Mouse (Mus musculus): ENCODE data around the gene Srpk2.

DNA sequence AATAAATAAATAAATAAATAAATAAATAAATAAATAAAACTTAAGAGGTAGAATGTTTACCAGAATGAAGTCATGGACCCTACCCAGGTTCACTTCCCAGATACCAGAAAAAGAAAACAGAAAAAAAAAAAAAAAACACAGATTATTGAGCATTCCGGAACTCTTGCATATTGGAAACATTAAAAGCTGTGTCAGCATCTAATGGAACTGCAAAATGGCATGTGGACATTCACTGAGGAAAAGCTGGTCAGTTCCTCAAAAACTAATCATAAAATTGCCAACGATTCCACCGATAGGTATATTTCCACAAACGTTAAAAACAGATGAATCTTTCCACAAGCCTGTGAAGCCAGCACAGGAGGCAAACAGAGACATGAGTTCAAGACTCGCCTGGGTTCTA, 6.5 kb downstream of the Srpk2 start:
- no peak for TF ChIP-seq POLR2A (IDR thresholded peaks at IDR 0.05; ENCODE audit: borderline replicate concordance, control insufficient read depth, low read depth, low read length)
- no peak for TF ChIP-seq CTCF (IDR thresholded peaks at IDR 0.05; ENCODE audit: control insufficient read depth, insufficient read depth, low read length)
